In the genomic region with DNA sequence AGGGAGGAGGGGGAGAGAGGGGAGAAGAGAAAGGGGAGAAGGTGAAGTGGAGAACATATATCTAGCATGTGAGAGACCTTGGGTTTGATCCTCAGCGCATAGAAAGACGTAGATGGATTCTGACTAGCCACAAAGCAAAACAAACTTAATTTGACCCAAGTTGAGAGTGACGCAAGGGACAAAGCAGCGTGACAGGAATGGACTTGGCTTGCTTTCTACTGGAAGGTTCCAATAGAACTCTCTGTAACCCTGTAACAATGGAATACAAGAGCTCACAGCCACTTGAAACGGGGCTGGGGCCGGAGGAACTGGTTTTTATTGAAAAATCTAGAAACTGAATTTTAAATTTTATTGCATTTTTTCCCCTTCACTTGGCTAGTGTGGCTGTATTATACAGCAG, we compare ENCODE assay signal across 27 mouse cellular contexts. TPM values are rescaled to one million over a fixed set of nuclear protein-coding genes. Genes with fewer than 3 reads are reported as not detected.
DNase-seq lines count a peak whose midpoint lies in the region; ATAC-seq and TF ChIP-seq lines count a peak whose summit lies in the region.
"Had no signal": no experiment of that assay in that cellular context is flagged by ENCODE, and none has a peak within 500 bp of the region (broad histone marks: within the 10 kb centered on the region; RNA-seq: fewer than 3 reads in every experiment).

No protein-coding gene starts in this region.

- no peaks in the 10 kb centered on the region for H3K27me3 ChIP-seq in midbrain, postnatal 0 days (ENCODE audit: insufficient read depth, low read length)
- H3K27me3 ChIP-seq in forebrain, embryonic 13.5 days = no peaks in the 10 kb centered on the region
- H3K27me3 ChIP-seq: embryonic facial prominence, embryonic 15.5 days; forebrain, embryonic 12.5 days; hindbrain, embryonic 13.5 days; midbrain, embryonic 12.5 days; neural tube, embryonic 13.5 days had no signal

- no peak overlapping the region for H3K9ac ChIP-seq in midbrain, postnatal 0 days (replicated peaks; ENCODE audit: low read length, poor library complexity, severe bottlenecking)
- H3K9ac ChIP-seq in forebrain, embryonic 13.5 days = no peak overlapping the region
- H3K9ac ChIP-seq: embryonic facial prominence, embryonic 15.5 days; forebrain, embryonic 12.5 days; hindbrain, embryonic 13.5 days; liver, embryonic 14.5 days; midbrain, embryonic 12.5 days; neural tube, embryonic 13.5 days had no signal

- DNase-seq in adrenal gland, postnatal 14 days = peak; percentile 9
- no peak for DNase-seq in adrenal gland, postnatal 36 days
- DNase-seq in lung, adult 18-20 months = peak; percentile 43 to 59
- DNase-seq in lung, postnatal 4 days = no peak
- peak; percentile 30 for DNase-seq in lung, postnatal 10 days
- no peak for DNase-seq in midbrain, postnatal 0 days (ENCODE audit: low spot score)
- DNase-seq: cerebellum, adult 8-10 months; cerebellum, postnatal 25 days; gastrocnemius, postnatal 25 days; heart, postnatal 36 days; kidney, adult 8-10 months; layer of hippocampus, postnatal 36 days; left cerebral cortex, postnatal 4 days; right cerebral cortex, postnatal 4 days; thymus, postnatal 14 days had no signal

- no peak for ATAC-seq in midbrain, postnatal 0 days (ENCODE audit: low FRiP score)
- no peak for ATAC-seq in forebrain, embryonic 13.5 days
- ATAC-seq: intestine, embryonic 16.5 days had no signal

- H3K9me3 ChIP-seq in midbrain, postnatal 0 days (ENCODE audit: low read length) = no peaks in the 10 kb centered on the region
- H3K9me3 ChIP-seq in forebrain, embryonic 13.5 days (replicated peaks) = no peaks in the 10 kb centered on the region
- H3K9me3 ChIP-seq: embryonic facial prominence, embryonic 10.5 days; embryonic facial prominence, embryonic 15.5 days; forebrain, embryonic 12.5 days; G1E; hindbrain, embryonic 13.5 days; midbrain, embryonic 12.5 days; neural tube, embryonic 13.5 days had no signal

- no peak overlapping the region for H3K27ac ChIP-seq in midbrain, postnatal 0 days (ENCODE audit: low read depth, low read length)
- H3K27ac ChIP-seq in forebrain, embryonic 13.5 days = no peak overlapping the region
- H3K27ac ChIP-seq: embryonic facial prominence, embryonic 10.5 days; embryonic facial prominence, embryonic 15.5 days; forebrain, embryonic 12.5 days; hindbrain, embryonic 13.5 days; kidney, postnatal 0 days; liver, embryonic 14.5 days; midbrain, embryonic 12.5 days; neural tube, embryonic 13.5 days had no signal

- H3K4me1 ChIP-seq in midbrain, postnatal 0 days (ENCODE audit: insufficient read depth, low read length) = 0 out of 2 replicates have a peak, but pooled peaks cover 7% of the 10 kb centered on the region
- H3K4me1 ChIP-seq in forebrain, embryonic 13.5 days = peaks cover 18% of the 10 kb centered on the region

- H3K36me3 ChIP-seq in midbrain, postnatal 0 days (ENCODE audit: insufficient read depth, low read length) = peaks cover 8% of the 10 kb centered on the region; the same call in 1 of the 2 replicates
- H3K36me3 ChIP-seq in forebrain, embryonic 13.5 days (ENCODE audit: poor library complexity, severe bottlenecking) = peaks cover 16% of the 10 kb centered on the region

- WGBS in midbrain, postnatal 0 days = 92% methylated on average over 6 of the region's 6 CpGs
- 79% methylated on average over 6 of the region's 6 CpGs for WGBS in forebrain, embryonic 13.5 days

- no peak for TF ChIP-seq CTCF in midbrain, postnatal 0 days (IDR thresholded peaks at IDR 0.05)

- no peak overlapping the region for H3K4me2 ChIP-seq in midbrain, postnatal 0 days (ENCODE audit: low read depth, low read length, poor library complexity, severe bottlenecking)
- H3K4me2 ChIP-seq in forebrain, embryonic 13.5 days = no peak overlapping the region
- H3K4me2 ChIP-seq: embryonic facial prominence, embryonic 15.5 days; forebrain, embryonic 12.5 days; hindbrain, embryonic 13.5 days; midbrain, embryonic 12.5 days; neural tube, embryonic 13.5 days had no signal

- H3K4me3 ChIP-seq in midbrain, postnatal 0 days (ENCODE audit: low read depth, low read length) = no peak overlapping the region
- H3K4me3 ChIP-seq in forebrain, embryonic 13.5 days = no peak overlapping the region
- H3K4me3 ChIP-seq: embryonic facial prominence, embryonic 10.5 days; embryonic facial prominence, embryonic 15.5 days; forebrain, embryonic 12.5 days; hindbrain, embryonic 13.5 days; megakaryocyte, embryonic 14.5 days; midbrain, embryonic 12.5 days; neural tube, embryonic 13.5 days had no signal

RNA-seq across cellular contexts. Expression of gene Ppp4r2, which starts 1.7 kb away (rescaled TPM):
- total RNA-seq in adrenal gland, postnatal 14 days (2021) = 76.3 and 96.5 TPM in 2 replicates
- total RNA-seq in adrenal gland, postnatal 36 days (2021) = 10 to 100 TPM; 70.5 to 87.0 TPM
- total RNA-seq in midbrain, postnatal 0 days (2014; rRNA removed) = 32.7 and 39.0 TPM in 2 replicates
- 8.4 and 10.0 TPM in 2 replicates for polyA plus RNA-seq in midbrain, postnatal 0 days (2015; fragmentation: Nextera tagmentation; extraction: Ambion mirVana)
- polyA plus RNA-seq in forebrain, embryonic 13.5 days (2015; fragmentation: Nextera tagmentation; extraction: Ambion mirVana) = 26.9 and 27.4 TPM in 2 replicates

Comparison
In these comparisons a context has a peak if more than half of its experiments do, and no peak if none do; other contexts are left out.
1. DNase-seq: peak in adrenal gland, postnatal 14 days (single experiment), lung, adult 18-20 months (2 of 2) and lung, postnatal 10 days (single experiment); none in adrenal gland, postnatal 36 days (0 of 2), lung, postnatal 4 days (0 of 2) and midbrain, postnatal 0 days (single experiment).